Mouse (Mus musculus) cerebral cortex, adult 2 months (tissue): ENCODE measurements around the gene Fam155a.

Experiments
- WGBS: fragments of 180-500 bp; shearing (Covaris S2); methylation state at CpG from one replicate; pipeline ENCODE4 v1.1.7; 2018; 5-methylcytosine and 5-hydroxymethylcytosine counted together

Gene Fam155a

DNA sequence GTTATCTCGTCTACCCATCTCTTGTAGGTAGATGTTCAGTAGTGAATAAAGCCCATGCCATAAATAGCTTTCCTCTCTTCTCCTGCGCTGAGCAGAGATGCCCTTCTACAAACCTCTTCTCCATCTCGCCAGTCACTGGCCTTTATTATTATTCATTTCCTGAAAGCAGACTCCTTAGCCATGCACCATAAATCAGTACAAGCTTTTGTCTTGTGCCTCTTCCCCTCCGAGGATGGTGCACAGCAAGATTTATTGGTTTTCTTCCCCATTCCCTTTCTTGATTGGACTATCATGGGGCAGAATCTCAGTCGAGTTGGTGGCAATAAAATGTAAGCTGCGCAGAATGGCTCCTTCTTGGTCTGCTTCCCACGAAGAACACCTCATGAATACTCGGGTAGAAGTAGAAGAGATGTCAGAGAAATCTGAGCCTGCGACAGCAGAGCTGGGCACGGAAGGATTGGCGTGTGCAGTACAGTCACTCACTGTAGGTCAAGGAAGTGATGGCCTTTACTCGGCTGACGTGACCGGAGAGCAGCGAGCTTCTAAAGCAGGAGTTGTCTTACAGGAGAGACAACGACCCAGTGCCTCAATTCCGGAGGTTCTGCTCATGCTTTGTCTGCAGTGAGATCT is 590.2 kb downstream of the Fam155a start:
- 91% methylated on average over 17 of the region's 17 CpGs for WGBS

- WGBS, result 66% methylated on average over 7 of the region's 7 CpGs
These were observed 594.0 kb downstream of the Fam155a start for GRCm38 (mm10) chr8:9176974-9177373.

GRCm38 (mm10) chr8:9174865-9175565 is 595.9 kb downstream of the Fam155a start:
- 16% methylated on average over 9 of the region's 9 CpGs for WGBS

- 93% methylated on average over 5 of the region's 5 CpGs for WGBS
These were observed 599.1 kb downstream of the Fam155a start for GRCm38 (mm10) chr8:9171848-9172247.

- WGBS, result 58% methylated on average over 10 of the region's 10 CpGs
These were observed 603.0 kb downstream of the Fam155a start for GRCm38 (mm10) chr8:9167995-9168394.

GRCm38 (mm10) chr8:9161606-9162005 is 609.4 kb downstream of the Fam155a start:
- WGBS, result 73% methylated on average over 4 of the region's 4 CpGs

GRCm38 (mm10) chr8:9159322-9159721 is 611.6 kb downstream of the Fam155a start:
- 95% methylated on average over 7 of the region's 7 CpGs for WGBS

DNA sequence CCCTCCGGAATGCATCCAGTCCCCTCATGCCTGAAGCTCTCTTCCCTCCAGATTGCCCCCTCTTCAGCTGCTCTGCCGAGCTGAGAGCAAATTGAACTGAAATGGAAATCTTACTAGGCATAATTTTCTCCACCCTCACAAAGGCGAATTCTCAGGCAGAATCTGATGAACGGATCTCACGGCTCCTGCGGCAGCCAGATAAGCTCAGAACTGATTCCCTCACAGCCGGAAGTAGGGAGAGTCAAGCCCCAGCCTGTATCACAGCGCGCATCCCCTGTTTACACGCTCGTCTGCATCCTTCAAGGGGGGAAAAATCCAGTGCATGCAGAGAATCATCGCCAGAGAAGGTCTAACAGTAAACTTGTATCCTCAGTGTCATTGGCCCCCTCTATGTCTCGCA is 612.3 kb downstream of the Fam155a start:
- WGBS, result 46% methylated on average over 13 of the region's 13 CpGs

GRCm38 (mm10) chr8:9157141-9157781 is 613.7 kb downstream of the Fam155a start:
- WGBS, result 48% methylated on average over 23 of the region's 23 CpGs
